Mouse (Mus musculus) CH12.LX (cell line): Measurements from ENCODE around the gene Adgra1. TPM values are rescaled to one million over a fixed set of nuclear protein-coding genes. Genes with fewer than 3 reads are reported as not detected.

Experiments used
- DNase-seq: peaks from one replicate; pipeline ENCODE4 v3.0.0-alpha.2; 2013; ENCODE audit errors: extremely low read depth
- H3K27ac ChIP-seq: 2 replicates; pipeline ENCODE4 v1.5.1; 2012; ENCODE audit warnings: low read depth, mild to moderate bottlenecking, control low read depth, moderate library complexity; ENCODE audit not compliant: insufficient read depth
- H3K27me3 ChIP-seq: replicated peaks from 2 replicates; pipeline ENCODE3; 2012; ENCODE audit warnings: inconsistent platforms
- H3K36me3 ChIP-seq, 2 experiments: replicated peaks in 1 of 2; 2 replicates each; pipeline versions ENCODE3 to v1.6.1; 2012; ENCODE audit warnings: inconsistent platforms in 1 of 2, low read length in 1 of 2, mild to moderate bottlenecking in 1 of 2, mixed read lengths in 1 of 2, moderate library complexity in 1 of 2; ENCODE audit not compliant: control insufficient read depth in 1 of 2, insufficient read depth in 1 of 2
- H3K4me1 ChIP-seq, 2 experiments: 2 replicates each; pipeline ENCODE4 v1.6.1; 2012; ENCODE audit warnings: inconsistent platforms in 1 of 2, moderate library complexity in 1 of 2; ENCODE audit not compliant: insufficient read depth in 2 of 2, control insufficient read depth in 1 of 2
- H3K4me2 ChIP-seq: 2 replicates; pipeline ENCODE4 v1.6.1; 2012; ENCODE audit warnings: low read depth, mild to moderate bottlenecking, control low read depth; ENCODE audit not compliant: poor library complexity, insufficient read depth, severe bottlenecking
- H3K4me3 ChIP-seq, 3 experiments: fragments of 150-350 bp in 1 of 3; sonication (generic) in 1 of 3; replicated peaks in 1 of 3; 2 replicates each; pipeline versions ENCODE3 to v1.5.1; 2011 to 2012; ENCODE audit warnings: low read depth in 2 of 3, low read length in 2 of 3, mild to moderate bottlenecking in 2 of 3, moderate library complexity in 2 of 3, control low read depth in 1 of 3, improper control_type of control experiment in 1 of 3, inconsistent platforms in 1 of 3, mixed read lengths in 1 of 3; ENCODE audit not compliant: poor library complexity in 1 of 3
- H3K79me2 ChIP-seq: replicated peaks from 2 replicates; pipeline ENCODE4 v1.6.1; 2012; ENCODE audit warnings: mild to moderate bottlenecking, moderate library complexity; ENCODE audit not compliant: control insufficient read depth, poor library complexity, insufficient read depth, severe bottlenecking; ENCODE audit errors: extremely low read depth
- H3K9ac ChIP-seq: 2 replicates; pipeline ENCODE4 v1.6.1; 2012; ENCODE audit warnings: low read depth, mild to moderate bottlenecking, control low read depth, moderate library complexity; ENCODE audit not compliant: insufficient read depth
- H3K9me3 ChIP-seq: replicated peaks from 2 replicates; pipeline ENCODE3; 2012; ENCODE audit warnings: low read length, inconsistent platforms, mixed read lengths
- CHD2 ChIP-seq: IDR thresholded peaks from 2 replicates; pipeline ENCODE4 v1.6.1; 2011; ENCODE audit warnings: low read length, improper control_type of control experiment
- E2F4 ChIP-seq: IDR thresholded peaks from 2 replicates; pipeline ENCODE4 v1.6.1; 2011; ENCODE audit warnings: low read depth, low read length, improper control_type of control experiment; ENCODE audit not compliant: insufficient replicate concordance
- ETS1 ChIP-seq: conservative IDR thresholded peaks from 2 replicates; pipeline ENCODE4 v1.6.1; 2012; ENCODE audit warnings: low read depth, mild to moderate bottlenecking, inconsistent platforms, low read length, improper control_type of control experiment, moderate library complexity
- GABPA ChIP-seq: IDR thresholded peaks from 2 replicates; pipeline ENCODE4 v1.6.1; 2012; ENCODE audit warnings: low read depth, low read length, improper control_type of control experiment, inconsistent platforms; ENCODE audit not compliant: insufficient replicate concordance
- IRF4 ChIP-seq: IDR thresholded peaks from 2 replicates; pipeline ENCODE4 v1.6.1; 2014; ENCODE audit warnings: low read depth, mild to moderate bottlenecking, inconsistent platforms, low read length, improper control_type of control experiment
- JUND ChIP-seq: conservative IDR thresholded peaks from 2 replicates; pipeline ENCODE4 v1.6.1; 2011; ENCODE audit warnings: low read depth, low read length, improper control_type of control experiment
- KAT2A ChIP-seq: IDR thresholded peaks from 2 replicates; pipeline ENCODE4 v1.6.1; 2012; ENCODE audit warnings: low read length, improper control_type of control experiment, inconsistent platforms; ENCODE audit not compliant: insufficient replicate concordance
- MAX ChIP-seq: IDR thresholded peaks from 2 replicates; pipeline ENCODE4 v1.6.1; 2011; ENCODE audit warnings: low read length, improper control_type of control experiment
- MAZ ChIP-seq: IDR thresholded peaks from 2 replicates; pipeline ENCODE4 v1.6.1; 2012; ENCODE audit warnings: low read depth, mild to moderate bottlenecking, inconsistent platforms, low read length, improper control_type of control experiment, moderate library complexity
- MEF2A ChIP-seq: IDR thresholded peaks from 2 replicates; pipeline ENCODE4 v1.6.1; 2014; ENCODE audit warnings: low read depth, mild to moderate bottlenecking, inconsistent platforms, low read length, improper control_type of control experiment, borderline replicate concordance
- MXI1 ChIP-seq: IDR thresholded peaks from 2 replicates; pipeline ENCODE4 v1.6.1; 2011; ENCODE audit warnings: mild to moderate bottlenecking, low read depth, low read length, improper control_type of control experiment
- MYC ChIP-seq: IDR thresholded peaks from 2 replicates; pipeline ENCODE4 v1.6.1; 2011; ENCODE audit warnings: low read depth, mild to moderate bottlenecking, improper control_type of control experiment, low read length
- NRF1 ChIP-seq: IDR thresholded peaks from 2 replicates; pipeline ENCODE4 v1.6.1; 2014; ENCODE audit warnings: low read depth, mild to moderate bottlenecking, inconsistent platforms, low read length, improper control_type of control experiment, moderate library complexity
- PAX5 ChIP-seq: IDR thresholded peaks from 2 replicates; pipeline ENCODE4 v1.6.1; 2012; ENCODE audit warnings: low read length, inconsistent platforms, mixed read lengths
- POLR2A ChIP-seq: IDR thresholded peaks from 2 replicates; pipeline ENCODE4 v1.6.1; 2011; ENCODE audit warnings: low read depth, mild to moderate bottlenecking, improper control_type of control experiment, low read length
- POLR2AphosphoS2 ChIP-seq: IDR thresholded peaks from 2 replicates; pipeline ENCODE4 v1.6.1; 2011; ENCODE audit warnings: low read depth, low read length, improper control_type of control experiment
- RCOR1 ChIP-seq: conservative IDR thresholded peaks from 2 replicates; pipeline ENCODE4 v1.6.1; 2012; ENCODE audit warnings: low read depth, mild to moderate bottlenecking, inconsistent platforms, low read length, improper control_type of control experiment
- SIN3A ChIP-seq: IDR thresholded peaks from 2 replicates; pipeline ENCODE4 v1.6.1; 2012; ENCODE audit warnings: low read length, improper control_type of control experiment, inconsistent platforms
- TBP ChIP-seq: conservative IDR thresholded peaks from 2 replicates; pipeline ENCODE4 v1.6.1; 2011; ENCODE audit warnings: low read depth, low read length, improper control_type of control experiment
- UBTF ChIP-seq: IDR thresholded peaks from 2 replicates; pipeline ENCODE4 v1.6.1; 2012; ENCODE audit warnings: low read depth, mild to moderate bottlenecking, inconsistent platforms, low read length, improper control_type of control experiment, moderate library complexity
- USF2 ChIP-seq: conservative IDR thresholded peaks from 2 replicates; pipeline ENCODE4 v1.6.1; 2011; ENCODE audit warnings: low read depth, low read length, improper control_type of control experiment
- ZC3H11A ChIP-seq: IDR thresholded peaks from 2 replicates; pipeline ENCODE4 v1.6.1; 2012; ENCODE audit warnings: low read depth, mild to moderate bottlenecking, inconsistent platforms, low read length, improper control_type of control experiment
- ZKSCAN1 ChIP-seq: IDR thresholded peaks from 2 replicates; pipeline ENCODE4 v1.6.1; 2012; ENCODE audit warnings: low read depth, inconsistent platforms, low read length, improper control_type of control experiment, borderline replicate concordance
- ZMIZ1 ChIP-seq: IDR thresholded peaks from 2 replicates; pipeline ENCODE4 v1.6.1; 2012; ENCODE audit warnings: low read depth, mild to moderate bottlenecking, inconsistent platforms, low read length, improper control_type of control experiment
- ZNF384 ChIP-seq: IDR thresholded peaks from 2 replicates; pipeline ENCODE4 v1.6.1; 2012; ENCODE audit warnings: low read depth, low read length, improper control_type of control experiment, inconsistent platforms
- dilution Hi-C: fragments of 300-500 bp; cut with MboI; formaldehyde crosslinking; loops from 2 replicates; pipeline ENCODE4 v1.14.3; 2020; ENCODE audit warnings: low sequenced_read_pairs; ENCODE audit not compliant: extremely low pct_unique_long_range_greater_than_20kb, extremely low pct_ligation_motif_present
- in situ Hi-C: fragments of 300-500 bp; cut with MboI; formaldehyde crosslinking; loops from 3 replicates; pipeline ENCODE4 v1.14.3; 2019; ENCODE audit warnings: low sequenced_read_pairs, low pct_ligation_motif_present, low pct_unique_long_range_greater_than_20kb, mixed read lengths
- polyA plus RNA-seq: library from polyadenylated mRNA; unstranded; fragments of >175 nt; gene quantifications from 2 replicates; pipeline ENCODE4 v1.2.1, GENCODE M21; 2012; ENCODE audit warnings: low read depth; ENCODE audit not compliant: insufficient read length
- total RNA-seq, 2 experiments: library from RNA; depleted of rRNA; stranded (reverse); fragments of 300-350 nt in 1 of 2; fragments of >200 nt in 1 of 2; gene quantifications; 2 replicates each; pipeline ENCODE4 v1.2.3; 2012 to 2014

Gene Adgra1
- total and polyA plus RNA-seq, 3 experiments: not detected

GRCm38 (mm10) chr7:139896796-139897195 is 62.8 kb downstream of the Adgra1 start:
- Histone ChIP-seq H3K4me1 (peaks cover 0 to 7% of the 10 kb centered on the region in 2 experiments; a peak in 1 of 4 replicates), H3K36me3 (no peaks in the 10 kb centered on the region), H3K79me2 (no peaks in the 10 kb centered on the region), H3K9ac (no peak overlapping the region), H3K4me3 (no peak overlapping the region), H3K4me2 (no peak overlapping the region), H3K27ac (no peak overlapping the region), H3K27me3 (peaks cover 57% of the 10 kb centered on the region), H3K9me3 (no peaks in the 10 kb centered on the region)
- no peak for DNase-seq
- dilution Hi-C loops: no loop called here
- TF ChIP-seq SIN3A (no peak), MAZ (no peak), ZKSCAN1 (no peak), IRF4 (no peak), ZC3H11A (no peak), TBP (no peak), USF2 (no peak), UBTF (no peak), NRF1 (no peak), POLR2AphosphoS2 (no peak), ZNF384 (no peak), ETS1 (no peak), E2F4 (no peak), MEF2A (no peak), JUND (no peak), CHD2 (no peak)
- in situ Hi-C loops: loop anchor here (25.0 kb wide), 1 partner anchor 409 kb away; no protein-coding TSS in a partner anchor

- in situ Hi-C loops: loop anchor here (25.0 kb wide), 1 partner anchor 411 kb away; no protein-coding TSS in a partner anchor
- peaks cover 40% of the 10 kb centered on the region for H3K27me3 ChIP-seq
- TF ChIP-seq PAX5 (no peak), ETS1 (no peak), USF2 (no peak), RCOR1 (no peak), JUND (no peak), E2F4 (no peak), MAX (no peak), ZMIZ1 (no peak), POLR2A (no peak), MXI1 (no peak), ZKSCAN1 (no peak), KAT2A (no peak), POLR2AphosphoS2 (no peak), CHD2 (no peak), MYC (no peak), GABPA (no peak)
Measured at GRCm38 (mm10) chr7:139898606-139899005, 64.6 kb downstream of the Adgra1 start.

More at GRCm38 (mm10) chr7:139898606-139899005, 64.6 kb downstream of the Adgra1 start:
- dilution Hi-C loops: no loop called here
- H3K9me3 ChIP-seq: no peaks in the 10 kb centered on the region
- no peak overlapping the region for H3K4me3 ChIP-seq
- H3K79me2 ChIP-seq: no peaks in the 10 kb centered on the region
- no peak overlapping the region for H3K9ac ChIP-seq
- H3K36me3 ChIP-seq: no peaks in the 10 kb centered on the region
- no peak overlapping the region for H3K27ac ChIP-seq
- H3K4me1 ChIP-seq: peaks cover 0 to 7% of the 10 kb centered on the region in 2 experiments; a peak in 1 of 4 replicates
- no peak overlapping the region for H3K4me2 ChIP-seq
- no peak for DNase-seq
